Mouse (Mus musculus) NIH3T3 (cell line): ENCODE results near the gene Aox1.

ENCODE experiments used
- DNase-seq: peaks from one replicate; pipeline ENCODE4 v3.0.0-alpha.2; 2012; ENCODE audit warnings: low read depth

Aox1 gene

GRCm38 (mm10) chr1:58111315-58111714, 81.6 kb downstream of the Aox1 start:
- DNase-seq = peak; percentile 84

DNA sequence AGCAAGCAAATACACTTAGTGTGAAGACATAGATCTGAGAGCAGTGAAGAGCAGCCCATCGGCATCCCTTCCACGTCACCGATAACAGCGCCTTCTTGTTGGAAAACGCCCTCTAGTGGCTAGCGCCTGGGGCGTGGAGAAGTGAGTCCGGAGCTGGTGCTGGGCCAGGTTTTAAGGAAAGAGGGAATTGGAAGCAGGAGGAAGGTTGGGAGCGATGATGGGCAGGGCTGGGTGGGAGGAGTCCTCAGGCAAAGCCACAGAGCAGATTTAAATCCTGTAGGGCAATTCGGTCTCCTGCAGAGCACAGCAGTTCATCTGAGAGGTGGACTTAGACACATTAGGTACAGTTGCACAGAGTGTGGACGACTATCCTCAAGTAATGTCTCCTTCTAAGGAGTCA, 83.1 kb downstream of the Aox1 start, which contains the start of gene Aox3:
TSS of gene Aox3 (plus strand) at position 251 of the 400 bp plus-strand sequence.
- peak; percentile 96 for DNase-seq

DNA sequence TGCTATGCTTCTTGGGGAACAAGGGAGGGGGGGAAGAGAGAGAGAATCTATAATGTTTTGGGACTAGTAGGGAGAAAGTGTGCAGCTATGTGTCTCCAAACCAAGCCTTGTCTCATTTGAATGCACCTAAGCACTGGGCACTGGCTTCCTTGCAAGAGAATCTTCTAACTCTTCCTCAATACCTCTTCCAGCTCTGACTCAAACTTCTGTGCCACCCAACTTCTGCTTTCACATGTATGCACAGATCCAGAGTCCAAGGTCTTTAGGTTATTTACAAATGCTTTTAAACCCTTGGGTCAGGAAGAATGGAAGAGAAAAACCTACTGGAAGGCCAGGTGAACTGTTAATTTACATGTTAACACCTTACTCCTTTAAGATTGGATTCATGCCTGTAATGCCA, 83.7 kb downstream of the Aox1 start:
- no peak for DNase-seq

DNA sequence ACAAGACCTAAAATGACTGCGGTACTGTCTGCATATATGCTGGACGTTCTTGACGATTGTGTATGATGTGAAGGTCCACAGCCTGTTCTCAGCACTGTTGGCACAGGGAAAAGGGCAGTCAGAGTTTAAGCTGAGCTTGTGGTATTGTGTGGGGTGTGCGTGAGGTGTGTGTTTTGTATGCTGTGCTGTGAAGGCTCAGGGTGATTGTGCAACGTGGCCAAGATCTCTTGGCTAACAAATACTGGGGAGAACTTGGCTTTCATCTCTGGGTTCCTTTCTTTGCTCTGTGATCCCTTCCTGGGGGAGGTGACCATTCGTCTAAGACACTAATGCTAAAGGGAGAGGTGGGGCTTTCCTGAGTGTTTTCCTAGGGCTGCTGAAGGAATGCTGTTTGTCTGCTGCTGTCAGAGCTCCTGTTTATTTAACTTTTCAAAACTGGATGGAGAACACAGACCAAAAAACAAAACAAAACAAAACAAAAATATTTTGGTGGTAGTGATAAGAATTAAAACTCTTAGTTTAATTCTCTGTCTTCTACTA, 84.4 kb downstream of the Aox1 start:
- peak; percentile 34 for DNase-seq

DNA sequence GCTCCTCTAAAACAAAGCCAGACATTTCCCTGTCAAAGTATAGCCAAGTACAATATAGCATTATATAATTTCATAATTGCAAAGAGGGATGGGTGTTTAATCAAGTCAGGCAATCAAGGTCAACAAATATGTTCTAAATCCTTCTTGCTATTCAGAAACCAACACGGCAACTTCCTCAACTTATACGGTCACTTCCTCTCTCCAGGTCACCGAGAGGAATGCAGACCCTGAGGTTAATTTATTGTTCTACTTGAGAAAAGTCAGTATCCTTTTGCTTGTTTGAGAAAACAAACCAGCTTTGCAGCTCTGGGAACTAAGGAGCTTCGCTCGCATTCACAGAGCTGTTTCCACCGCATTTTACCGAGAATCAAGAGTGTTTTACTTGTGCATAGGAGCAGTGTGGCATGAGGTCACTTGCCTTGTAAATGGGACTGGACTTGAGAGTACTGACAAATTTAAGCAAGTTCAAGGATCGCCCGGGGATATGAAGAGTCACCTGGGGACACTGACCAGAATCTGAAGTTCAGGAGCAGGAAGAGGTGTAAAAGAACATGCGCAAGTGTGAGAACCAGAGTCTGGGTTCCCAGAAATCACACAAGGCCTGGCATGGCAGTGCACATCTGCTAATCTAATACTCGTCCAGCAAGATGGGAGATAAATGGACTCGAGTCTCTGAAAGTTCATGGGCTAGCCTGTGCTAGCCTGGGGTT, 85.1 kb downstream of the Aox1 start:
- DNase-seq = no peak

GRCm38 (mm10) chr1:58118231-58118630, 88.5 kb downstream of the Aox1 start:
- DNase-seq = no peak

DNA sequence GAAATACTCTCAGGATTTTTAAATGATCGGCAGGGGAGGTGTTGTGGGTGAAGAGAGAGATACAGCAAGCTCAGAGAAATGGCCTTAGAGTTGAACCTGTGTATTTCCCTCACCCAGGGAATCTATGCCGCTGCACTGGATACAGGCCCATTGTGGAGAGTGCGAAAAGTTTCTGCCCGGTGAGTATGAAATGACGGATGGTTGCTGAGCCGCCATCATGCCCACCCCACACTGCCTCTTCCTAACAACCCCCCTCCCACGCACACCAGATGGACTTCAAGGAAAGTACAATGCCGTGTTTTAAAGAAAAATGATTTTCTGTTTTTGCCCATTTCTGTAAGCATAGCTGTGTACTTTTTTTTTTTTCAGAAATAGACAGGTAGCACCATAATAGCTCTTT, 95.2 kb downstream of the Aox1 start:
- DNase-seq = no peak

DNA sequence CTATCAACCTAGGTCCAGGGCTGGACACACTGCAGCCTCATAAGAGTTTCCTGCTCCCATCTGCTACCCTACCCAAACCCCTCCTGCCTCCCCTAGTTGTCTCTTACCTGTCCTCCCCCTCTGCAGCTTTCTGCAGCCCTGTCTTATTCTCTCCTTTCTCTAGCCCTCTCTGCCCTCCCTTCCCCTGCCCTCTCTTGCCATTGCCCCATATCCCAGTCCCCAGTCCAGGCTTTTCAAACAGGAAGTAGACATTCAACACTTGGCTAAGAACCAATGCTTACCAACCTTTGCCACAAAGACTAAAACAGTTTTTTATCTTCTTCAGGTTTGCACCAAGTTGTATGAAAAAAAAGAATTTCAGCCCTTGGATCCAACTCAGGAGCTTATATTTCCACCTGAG, 108.2 kb downstream of the Aox1 start:
- DNase-seq = no peak

GRCm38 (mm10) chr1:58138986-58139385, 109.3 kb downstream of the Aox1 start:
- peak; percentile 32 for DNase-seq

DNA sequence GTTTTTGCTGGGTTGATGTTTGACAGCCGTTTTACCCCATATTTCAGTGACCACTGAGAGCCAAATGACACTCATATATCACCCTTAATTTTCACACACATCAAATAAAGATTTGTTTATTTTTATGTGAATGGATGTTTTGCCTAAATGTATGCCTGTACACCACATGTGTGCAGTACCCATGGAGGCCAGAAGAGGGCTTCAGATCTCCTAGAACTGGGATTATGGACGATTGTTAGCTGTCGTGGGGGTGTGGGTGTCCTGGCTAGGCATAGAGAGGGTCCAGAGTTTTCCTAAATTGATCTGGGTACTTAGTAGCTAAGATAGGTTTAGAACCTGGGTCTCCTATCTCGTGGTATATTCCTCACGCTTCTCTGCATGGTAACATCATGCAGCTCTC, 110.9 kb downstream of the Aox1 start:
- DNase-seq = no peak

DNA sequence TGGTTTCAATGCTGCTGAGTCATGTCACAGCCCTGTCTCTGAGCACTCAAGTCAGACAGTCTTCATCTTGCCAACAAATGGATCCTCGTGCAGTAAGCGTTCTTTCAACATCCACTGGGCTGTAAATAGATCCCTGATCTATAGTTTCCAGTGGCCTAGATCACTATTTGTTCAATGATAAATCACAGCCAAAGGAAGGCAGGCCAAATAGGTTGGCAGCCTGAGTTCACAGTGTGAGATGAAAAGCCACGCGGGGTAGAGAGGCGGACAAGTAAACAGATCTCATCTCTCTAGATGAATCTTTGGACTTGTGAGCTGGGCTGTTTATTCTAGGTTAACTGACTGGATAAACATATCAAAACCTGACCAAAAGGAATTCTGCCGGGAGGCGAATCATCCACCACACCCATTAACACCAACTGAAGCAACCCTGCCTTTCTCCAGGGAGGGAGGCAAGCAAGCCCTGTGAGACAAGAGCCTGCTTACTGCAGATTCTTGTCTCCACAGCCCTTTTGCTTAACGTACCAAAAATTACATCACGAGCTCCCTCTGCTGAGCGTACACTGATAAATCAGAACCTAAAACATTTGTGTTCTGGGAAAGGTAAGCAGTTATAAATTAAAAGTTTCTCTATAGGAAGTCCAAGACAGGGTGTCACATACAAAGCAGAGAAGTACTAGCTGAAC, 114.8 kb downstream of the Aox1 start:
- DNase-seq = peak; percentile 84

- DNase-seq = no peak
Measured at GRCm38 (mm10) chr1:58146026-58146425, 116.3 kb downstream of the Aox1 start.

DNA sequence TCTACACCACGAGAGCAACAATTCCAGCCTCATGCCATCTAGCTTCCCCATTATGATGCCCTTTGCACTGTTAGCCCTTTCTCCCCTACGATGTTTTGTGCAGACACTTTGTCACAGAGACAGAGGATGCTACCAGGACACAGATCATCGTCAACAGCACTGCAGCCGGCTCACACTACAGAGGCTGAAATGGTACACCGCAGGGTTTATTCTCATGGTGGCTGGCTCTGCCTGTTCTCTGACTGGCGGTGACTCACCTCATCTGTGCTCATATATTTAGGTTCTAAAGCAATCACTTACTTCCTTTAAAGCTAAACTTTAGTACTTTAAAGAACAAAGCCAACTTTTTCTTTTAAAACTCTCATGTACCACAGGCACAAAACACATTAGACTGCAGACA, 118.0 kb downstream of the Aox1 start:
- DNase-seq = peak; percentile 62

GRCm38 (mm10) chr1:58152247-58152646, 122.5 kb downstream of the Aox1 start:
- DNase-seq = peak; percentile 60
